Mouse (Mus musculus) common myeloid progenitor, adult 5-6 weeks (primary cell): ENCODE measurements around the gene Ugt2a1. TPM values are rescaled to one million over a fixed set of nuclear protein-coding genes. Genes with fewer than 3 reads are reported as not detected.
"Not testable (repeated sequence)": the region's sequence is repeated elsewhere in the genome, so short reads cannot be mapped to it uniquely, and the experiment has no call there.

Source experiments
- ATAC-seq: replicated peaks from 2 replicates; pipeline ENCODE4 v1.8.0; 2016; ENCODE audit warnings: low read depth, mild to moderate bottlenecking, moderate TSS enrichment, inconsistent platforms; ENCODE audit not compliant: poor library complexity, severe bottlenecking
- total RNA-seq: library from RNA; stranded (forward); fragments of 200-1000, 187-1606 nt; gene quantifications from 2 replicates; pipeline ENCODE4 v1.2.3, GENCODE M21; 2017

Gene Ugt2a1
- not detected in 2 replicates for total RNA-seq

DNA sequence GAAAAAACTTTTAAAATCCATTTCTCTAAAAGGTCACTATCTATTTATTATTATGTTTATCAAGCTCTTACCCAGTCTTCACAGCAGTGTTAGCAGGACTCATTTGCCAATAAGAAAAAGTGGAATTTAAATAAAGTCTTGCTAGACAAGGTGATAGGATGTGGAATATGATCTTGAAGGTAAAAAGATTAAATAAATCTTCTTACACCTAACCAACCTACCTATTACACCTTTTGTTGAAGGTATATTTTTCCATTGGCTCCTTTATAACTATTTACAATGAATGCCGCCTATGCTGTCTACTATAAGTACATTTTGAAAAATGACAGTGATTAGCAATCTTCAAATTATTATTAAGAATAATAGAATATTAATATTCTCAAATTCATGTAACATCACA is at the start of gene Ugt2a1:
Ugt2a1 (minus strand) TSS at position 101 of the 400 bp plus-strand sequence.
- no peak for ATAC-seq

DNA sequence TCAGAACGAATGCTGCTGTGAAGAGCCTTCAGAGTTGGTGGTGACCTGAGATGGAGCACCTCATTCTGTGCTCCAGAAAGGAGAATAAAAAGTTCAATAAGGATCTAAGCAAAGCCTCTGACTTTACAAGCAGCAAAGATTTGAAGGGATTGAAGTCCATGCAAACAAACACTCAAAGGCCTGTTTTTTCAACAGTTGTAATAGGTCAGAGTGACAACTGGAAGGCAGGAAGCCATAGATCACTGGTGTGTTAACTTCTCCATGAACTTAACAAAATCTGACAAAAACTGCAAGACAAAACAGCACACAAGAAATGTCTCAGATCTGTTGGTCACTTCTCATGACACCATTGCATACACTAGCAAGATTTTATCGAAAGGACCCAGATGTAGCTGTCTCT is 47.4 kb upstream of the Ugt2a1 start, which contains the start of gene Sult1b1:
Sult1b1 (minus strand) TSS at position 85 of the 400 bp plus-strand sequence.
- no peak for ATAC-seq

DNA sequence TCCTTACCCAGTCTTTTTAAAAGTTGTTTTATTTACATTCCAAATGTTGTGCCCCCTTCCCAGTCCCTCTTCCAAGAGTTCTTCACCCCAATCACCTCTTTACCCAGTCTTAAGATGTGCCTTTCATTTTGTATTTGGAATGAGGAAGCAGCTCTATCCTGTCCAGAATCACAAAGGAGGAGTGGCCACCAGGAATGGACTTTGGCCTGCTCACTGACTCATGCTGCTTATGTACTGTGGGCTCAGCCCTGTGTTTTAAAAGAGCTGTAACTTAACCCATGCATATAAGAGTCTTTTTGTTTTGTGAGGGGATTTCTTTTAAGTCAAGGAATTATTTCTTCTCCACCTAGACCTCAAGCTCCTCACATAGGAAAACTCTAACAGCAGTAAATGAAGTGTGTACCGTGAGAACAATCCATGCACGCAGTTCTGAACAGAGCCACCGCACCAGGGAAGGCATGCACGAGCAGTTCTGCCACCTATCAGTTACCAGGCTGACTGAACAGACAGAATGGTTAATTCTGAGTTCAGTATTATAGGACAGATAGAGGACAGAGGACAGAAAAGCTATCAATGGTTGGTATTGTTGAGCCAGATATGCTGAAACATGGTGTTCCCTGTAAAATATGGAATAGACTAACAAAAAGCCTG is 45.4 kb upstream of the Ugt2a1 start:
- no peak for ATAC-seq

DNA sequence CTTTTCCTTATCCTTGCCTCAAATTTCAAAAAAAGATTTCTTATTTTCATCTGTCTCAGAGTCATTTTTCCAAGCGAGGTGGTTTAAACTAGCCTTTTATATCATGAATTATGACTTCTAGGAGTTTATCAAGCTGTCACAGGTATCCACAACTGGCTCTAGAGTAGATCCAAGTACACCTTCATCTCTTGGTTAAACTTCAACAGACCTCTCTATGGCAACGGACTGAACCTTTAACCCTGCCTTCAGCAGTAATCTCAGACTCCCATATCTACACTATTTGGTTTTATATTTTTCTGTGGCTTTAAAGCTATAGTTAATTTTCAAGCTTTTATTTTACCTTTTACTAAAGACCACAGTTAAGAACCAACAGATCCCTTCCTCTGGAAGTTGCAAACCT is 41.6 kb upstream of the Ugt2a1 start:
- no peak for ATAC-seq

DNA sequence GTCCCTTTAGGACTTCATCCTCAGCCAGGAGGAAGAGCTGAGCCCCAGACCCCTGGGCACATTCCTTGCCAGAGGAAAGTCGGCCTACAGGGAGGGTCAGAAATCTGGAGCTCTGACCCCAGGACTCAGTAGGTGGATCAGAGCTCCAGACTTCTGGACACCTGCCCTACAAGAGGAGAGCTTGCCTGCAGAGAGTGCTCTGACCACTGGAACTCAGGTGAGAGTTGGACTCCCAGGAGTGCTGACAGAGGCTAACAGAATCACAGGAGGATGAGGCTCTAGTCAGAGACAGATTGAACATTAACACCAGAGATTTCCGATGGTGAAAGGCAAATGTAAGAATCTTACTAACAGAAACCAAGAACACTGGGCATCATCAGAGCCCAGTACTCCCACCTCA is 32.9 kb upstream of the Ugt2a1 start:
- not testable (repeated sequence) for ATAC-seq

DNA sequence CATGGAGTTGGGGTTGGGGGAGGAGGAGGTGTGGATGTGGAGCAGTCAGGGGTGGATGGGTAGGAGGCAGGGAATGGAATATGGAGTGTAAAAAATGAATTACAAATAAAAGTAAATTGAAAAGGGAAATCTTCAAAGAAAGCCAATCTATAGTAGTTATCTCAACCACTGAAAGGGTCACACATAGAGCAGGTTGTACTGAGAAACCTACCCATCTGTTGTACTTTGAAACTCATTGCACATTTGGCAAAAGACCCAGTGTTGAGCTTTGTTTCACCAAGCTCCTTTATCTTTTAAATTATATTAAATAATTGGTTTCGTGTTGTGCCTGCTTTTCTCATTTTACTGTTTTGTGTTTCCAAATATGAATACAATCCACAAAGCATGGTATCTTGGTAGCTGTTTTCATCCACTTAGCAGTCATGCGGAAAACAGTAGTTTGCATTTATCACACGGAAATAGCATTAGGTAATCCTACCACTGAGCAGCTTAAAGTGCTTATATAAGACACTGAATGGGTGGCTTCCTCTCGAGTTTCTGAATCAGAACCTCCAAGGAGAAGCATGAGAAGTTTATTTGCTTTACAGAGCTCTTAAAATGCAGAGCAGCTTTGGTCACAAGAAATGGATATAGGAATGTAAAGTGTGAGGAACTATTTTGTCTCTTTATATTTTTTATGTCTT is 15.2 kb upstream of the Ugt2a1 start:
- no peak for ATAC-seq

DNA sequence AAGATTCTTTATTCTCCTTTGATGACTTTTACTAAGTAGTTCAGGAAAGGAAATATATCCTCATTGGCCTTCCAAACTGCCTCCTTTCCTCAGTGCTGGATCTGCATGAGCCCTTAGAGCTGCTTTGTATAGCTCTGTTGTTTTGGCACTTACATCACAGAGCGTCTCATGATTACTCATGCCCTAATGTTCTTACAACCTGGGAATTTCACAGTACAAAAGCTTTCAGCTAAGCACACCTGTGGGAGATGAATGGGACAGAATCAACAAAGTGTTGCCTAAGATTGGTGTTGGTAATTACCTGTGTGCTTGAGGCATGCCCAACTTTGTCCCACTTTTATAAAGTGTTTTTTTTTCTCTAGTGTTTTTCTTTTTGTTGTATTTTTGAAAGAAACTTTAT is 12.0 kb upstream of the Ugt2a1 start:
- no peak for ATAC-seq

DNA sequence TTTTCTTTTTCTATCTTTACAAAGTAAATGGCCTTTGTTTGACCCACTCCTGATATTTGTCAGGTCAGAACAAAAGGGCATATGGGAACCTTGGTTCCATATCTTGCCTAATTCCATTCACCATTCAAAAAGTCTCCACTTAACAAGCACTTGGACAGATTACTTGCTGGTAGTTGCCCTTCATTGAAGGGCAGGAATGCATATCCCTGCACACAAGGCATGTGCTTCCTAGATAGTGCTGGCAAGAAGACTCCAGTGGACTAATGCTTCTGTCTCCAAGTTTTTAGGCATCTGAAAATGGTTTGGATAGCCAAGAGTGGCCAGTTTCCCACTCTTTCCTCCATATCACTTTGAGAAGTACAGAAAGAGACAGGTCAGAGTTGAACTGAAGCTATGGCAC is 8.7 kb upstream of the Ugt2a1 start:
- ATAC-seq = no peak

DNA sequence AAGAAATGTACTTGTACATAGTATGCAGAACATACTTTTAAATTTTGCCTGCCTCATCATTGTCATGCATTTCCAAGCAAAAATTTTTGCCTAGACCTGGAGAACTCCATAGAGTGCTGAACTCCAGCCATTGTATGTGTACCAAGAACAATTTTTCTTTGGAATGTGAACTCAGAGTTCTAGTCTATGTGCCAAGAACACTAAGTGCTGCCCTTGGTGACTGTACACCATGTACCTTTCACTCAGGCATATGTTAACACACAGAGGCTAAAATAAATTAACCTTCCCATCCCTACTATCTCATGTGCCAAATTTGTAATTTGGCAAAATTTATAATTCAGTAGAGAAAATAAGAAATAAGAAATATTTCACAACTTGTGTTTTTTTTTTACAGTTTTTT is 8.3 kb upstream of the Ugt2a1 start:
- ATAC-seq = no peak

DNA sequence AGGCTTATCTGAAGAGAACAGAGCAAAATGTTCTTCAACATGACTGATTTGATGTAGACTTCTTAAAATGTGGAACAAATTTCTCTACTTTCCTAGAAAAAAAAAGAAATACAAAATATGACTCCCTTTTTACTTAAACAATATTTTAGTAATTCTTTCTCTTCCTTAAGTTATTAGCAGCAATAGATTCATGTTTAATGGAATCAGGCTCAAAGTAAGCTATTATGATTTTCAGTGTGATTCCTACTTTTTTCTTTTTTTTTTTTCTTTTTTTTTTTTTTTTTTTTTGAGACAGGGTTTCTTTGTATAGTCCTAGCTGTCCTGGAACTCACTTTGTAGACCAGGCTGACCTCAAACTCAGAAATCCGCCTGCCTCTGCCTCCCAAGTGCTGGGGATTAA is 4.0 kb downstream of the Ugt2a1 start, which contains the start of gene Gm43638:
Gm43638 (minus strand) TSS at position 101 of the 400 bp plus-strand sequence.
- not testable (repeated sequence) for ATAC-seq

DNA sequence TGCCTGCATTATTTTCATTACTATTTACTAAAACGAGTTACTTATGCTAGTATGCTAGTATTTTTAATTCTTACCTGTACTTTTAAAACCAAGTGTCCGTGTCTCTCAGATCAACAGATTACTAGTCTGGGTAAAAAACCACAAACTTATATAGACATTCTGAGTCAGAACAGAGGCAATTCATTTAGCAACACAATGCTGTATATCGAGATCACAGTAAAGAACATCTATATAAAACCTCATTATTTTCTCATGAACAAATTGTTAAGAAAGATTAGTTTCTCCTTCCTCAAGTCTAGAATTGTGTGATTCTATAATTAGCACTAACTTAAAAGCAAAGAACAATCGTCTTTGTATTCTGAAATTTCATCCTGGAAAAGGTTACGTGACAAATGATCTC is 8.5 kb downstream of the Ugt2a1 start, which contains the start of gene Ugt2a2:
Ugt2a2 (minus strand) TSS at position 101 of the 400 bp plus-strand sequence.
- no peak for ATAC-seq

DNA sequence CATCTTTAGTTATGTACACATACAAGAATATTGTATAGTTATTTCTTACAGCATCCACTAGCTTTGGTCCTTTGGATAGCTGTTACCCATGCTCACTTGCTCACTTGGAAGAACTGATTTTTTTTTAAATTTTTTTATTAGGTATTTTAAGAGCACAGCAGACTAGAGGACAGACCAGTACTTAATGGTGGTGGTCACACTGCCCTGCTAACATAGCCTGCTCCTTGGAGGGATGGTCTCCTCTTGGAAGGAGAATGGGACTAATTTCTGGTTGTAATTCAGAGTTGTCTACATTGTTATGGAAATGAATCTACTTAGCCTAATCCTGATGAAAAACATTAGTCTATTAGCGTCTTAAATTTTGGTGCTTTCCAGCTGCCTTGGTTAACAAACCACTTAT is 31.9 kb downstream of the Ugt2a1 start:
- no peak for ATAC-seq

DNA sequence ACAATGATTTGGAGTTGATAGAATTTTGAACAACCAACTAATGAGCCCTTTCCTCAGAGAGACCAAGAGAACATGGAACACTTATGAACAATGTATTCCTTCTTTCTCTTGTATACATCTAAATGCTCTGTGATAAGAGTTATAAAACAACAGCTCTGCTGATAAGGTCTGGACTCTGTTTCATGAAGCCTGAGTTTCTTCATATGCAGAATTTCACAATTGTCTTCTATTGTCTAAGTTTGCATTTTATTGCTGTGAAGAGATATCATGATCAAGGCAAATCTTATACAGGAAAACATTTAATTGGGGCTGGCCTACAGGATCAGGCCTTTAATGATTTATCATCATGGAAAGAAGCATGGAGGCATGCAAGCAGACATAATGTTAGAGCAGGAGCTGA is 33.0 kb downstream of the Ugt2a1 start:
- no peak for ATAC-seq

DNA sequence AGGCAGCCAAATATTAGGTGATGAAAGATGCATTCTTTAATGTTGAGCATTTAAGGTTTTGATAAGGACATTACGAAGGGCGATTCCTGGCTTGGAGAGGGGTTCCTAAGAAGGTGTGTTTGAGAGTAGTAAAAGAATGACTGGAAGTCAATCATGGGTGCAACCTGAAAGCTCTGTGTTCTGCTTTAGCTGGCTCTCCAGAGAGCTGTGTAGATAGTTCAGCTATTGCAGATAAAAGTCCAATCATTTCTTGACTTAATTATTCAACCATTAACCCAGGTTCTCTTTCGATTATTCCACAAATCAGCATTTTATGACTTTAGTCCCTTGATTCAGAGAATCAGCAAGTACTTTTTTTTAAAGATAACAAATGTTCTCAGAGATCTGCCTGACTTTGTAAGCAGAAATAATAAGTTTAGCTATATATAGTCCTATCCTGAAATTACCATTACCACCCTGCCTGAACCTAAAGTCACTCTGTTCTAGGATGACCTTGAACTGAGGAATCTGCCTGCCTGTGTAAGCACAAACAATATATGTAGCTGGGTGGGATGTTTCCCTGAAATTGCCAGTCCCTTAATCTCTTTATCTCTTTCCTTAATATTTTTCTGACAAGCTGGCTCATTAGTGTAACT is 34.3 kb downstream of the Ugt2a1 start:
- no peak for ATAC-seq

DNA sequence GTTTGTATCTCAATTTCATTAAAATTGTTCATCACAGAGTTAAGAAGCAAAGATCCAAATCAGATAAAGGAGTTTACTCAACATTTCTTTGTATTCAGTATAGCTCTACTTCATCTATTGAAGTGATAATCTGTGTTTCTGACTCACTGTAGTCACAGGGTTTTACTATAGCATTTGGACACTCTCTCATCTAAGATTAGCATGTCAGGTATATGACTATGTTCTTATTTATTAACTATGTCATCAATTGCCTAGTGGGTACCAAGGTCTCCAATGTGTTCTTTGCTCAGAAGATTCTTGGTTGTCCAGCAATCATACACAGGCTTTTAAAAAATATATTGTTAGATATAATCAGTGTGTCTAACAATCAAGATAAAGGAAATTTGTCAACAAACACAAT is 35.2 kb downstream of the Ugt2a1 start:
- no peak for ATAC-seq

DNA sequence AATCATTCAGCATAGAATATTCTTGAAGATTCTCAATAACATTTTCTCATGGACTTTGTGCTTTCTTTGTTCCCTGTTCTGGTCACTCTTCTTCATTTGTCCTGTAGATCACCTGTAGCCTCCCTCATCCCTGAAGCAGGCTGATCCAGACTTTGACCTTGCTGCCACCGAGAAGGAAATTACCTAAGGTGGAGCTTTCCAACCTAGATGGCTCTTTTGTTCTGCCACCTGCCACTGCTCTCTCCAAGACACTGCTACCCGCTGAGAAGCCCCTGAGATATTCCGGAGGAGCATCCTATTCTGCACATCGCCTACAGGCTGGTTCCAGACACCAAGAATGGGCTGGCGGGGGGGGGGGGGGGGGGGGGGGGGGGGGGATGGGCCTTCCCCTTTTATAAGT is 38.2 kb downstream of the Ugt2a1 start:
- ATAC-seq = not testable (repeated sequence)

DNA sequence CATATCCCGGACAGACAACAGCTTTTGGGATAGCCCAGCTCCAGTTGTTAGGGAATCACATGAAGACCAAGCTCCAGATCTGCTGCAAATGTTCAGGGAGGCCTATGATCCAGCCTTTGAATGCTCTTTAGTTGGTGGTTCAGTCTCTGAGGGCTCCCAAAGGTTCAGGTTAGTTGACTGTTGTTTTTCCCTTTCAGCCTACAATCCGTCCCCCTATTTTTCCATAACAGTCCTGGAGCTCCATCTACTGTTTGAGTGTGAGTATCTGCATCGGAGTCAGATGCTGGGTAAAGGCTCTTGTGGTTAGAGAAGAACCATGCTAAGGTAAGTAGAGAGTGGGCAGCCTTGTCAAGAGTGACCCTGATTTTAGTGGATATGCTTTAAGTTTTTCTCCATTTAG is 54.4 kb downstream of the Ugt2a1 start:
- ATAC-seq = no peak

DNA sequence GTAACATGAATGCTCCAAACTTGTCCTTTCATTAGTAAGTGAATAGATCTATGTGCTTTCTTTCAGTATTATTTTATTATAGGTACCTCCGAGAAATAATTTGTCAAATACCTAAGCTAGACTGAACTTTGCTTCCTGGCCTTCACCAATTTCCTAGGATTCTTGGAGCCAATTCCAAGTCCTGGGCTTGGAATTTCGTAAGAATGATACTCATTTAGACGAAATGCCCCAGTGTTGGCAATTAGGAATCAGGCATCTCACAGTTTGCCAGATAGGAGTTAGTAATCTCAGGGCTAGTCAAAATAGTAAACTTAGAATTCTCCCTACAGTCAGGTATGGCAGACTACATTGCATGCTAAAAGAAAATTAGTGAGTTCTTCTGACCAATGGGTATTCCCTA is 65.0 kb downstream of the Ugt2a1 start:
- no peak for ATAC-seq

DNA sequence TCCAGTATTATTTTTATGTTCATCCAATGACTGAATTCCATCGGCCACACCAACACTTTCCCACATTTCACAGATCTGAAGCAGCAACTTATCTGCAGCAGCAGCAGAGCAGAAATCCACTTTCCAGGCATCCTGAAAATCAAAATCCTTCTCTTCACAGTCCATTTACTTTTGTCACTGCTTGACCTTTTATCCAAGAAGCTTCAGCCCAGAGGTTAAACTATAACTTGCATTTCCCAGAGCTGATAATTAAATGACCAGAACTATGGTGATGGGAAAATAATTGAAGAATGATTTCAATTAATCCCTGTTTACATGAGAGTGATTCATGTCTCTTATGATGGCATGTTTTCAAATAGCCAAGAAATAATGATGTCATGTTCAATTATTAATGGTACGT is 66.6 kb downstream of the Ugt2a1 start, which contains the start of gene Ugt2b38:
Ugt2b38 (minus strand) TSS at position 163 of the 400 bp plus-strand sequence.
- not testable (repeated sequence) for ATAC-seq
